ENCODE assay signal across 7 mouse cellular contexts in genomic region chr2:10374207-10375023, GRCm38 (mm10). TPM values are rescaled to one million over a fixed set of nuclear protein-coding genes. Genes with fewer than 3 reads are reported as not detected.
DNase-seq lines count a peak whose midpoint lies in the region; ATAC-seq lines count a peak whose summit lies in the region.

No protein-coding gene starts in this region.

- peak; percentile 21 for DNase-seq in ovary, postnatal 14 days (ENCODE audit: low spot score)
- DNase-seq in ovary, adult 18-20 months (ENCODE audit: low spot score) = no peak
- DNase-seq in kidney, postnatal 14 days = peak; percentile 41

- peak; percentile 23 for ATAC-seq in common myeloid progenitor, adult 5-6 weeks (replicated peaks; ENCODE audit: low read depth, poor library complexity, severe bottlenecking)
- ATAC-seq in granulocyte monocyte progenitor cell, adult 5-6 weeks (replicated peaks; ENCODE audit: poor library complexity, severe bottlenecking) = peak; percentile 28
- ATAC-seq in stomach, embryonic 15.5 days (ENCODE audit: insufficient read depth, low FRiP score, low read depth) = peak; percentile 45; the same call in 1 of the 2 replicates

- no peak overlapping the region for H3K27ac ChIP-seq in stomach, embryonic 15.5 days

- under 1% methylated on average over 34 of the region's 34 CpGs for WGBS in stomach, embryonic 15.5 days

- H3K36me3 ChIP-seq in megakaryocyte, embryonic 14.5 days (replicated peaks; ENCODE audit: low read length) = no peaks in the 10 kb centered on the region
- H3K36me3 ChIP-seq in stomach, embryonic 15.5 days = no peaks in the 10 kb centered on the region

- peak overlapping the region; percentile 7; the same call in 1 of the 2 replicates for H3K9ac ChIP-seq in stomach, embryonic 15.5 days

- peak overlapping the region; percentile 93 for H3K4me3 ChIP-seq in megakaryocyte, embryonic 14.5 days (replicated peaks)
- H3K4me3 ChIP-seq in stomach, embryonic 15.5 days (replicated peaks) = peak overlapping the region; percentile 56

- peak overlapping the region; percentile 98 for H3K4me2 ChIP-seq in stomach, embryonic 15.5 days

- peaks cover 71% of the 10 kb centered on the region for H3K27me3 ChIP-seq in megakaryocyte, embryonic 14.5 days (replicated peaks)
- peaks cover 35% of the 10 kb centered on the region for H3K27me3 ChIP-seq in stomach, embryonic 15.5 days (replicated peaks)

- peaks cover 19% of the 10 kb centered on the region for H3K9me3 ChIP-seq in megakaryocyte, embryonic 14.5 days
- no peaks in the 10 kb centered on the region for H3K9me3 ChIP-seq in stomach, embryonic 15.5 days

- H3K4me1 ChIP-seq in megakaryocyte, embryonic 14.5 days = peaks cover 50% of the 10 kb centered on the region
- peaks cover 21% of the 10 kb centered on the region for H3K4me1 ChIP-seq in stomach, embryonic 15.5 days

RNA-seq across cellular contexts. Expression of gene Sfmbt2, which starts 4.1 kb away (rescaled TPM):
- 0.78 and 2.4 TPM in 2 replicates for total RNA-seq in common myeloid progenitor, adult 5-6 weeks (2017)
- 1.7 and 2.0 TPM in 2 replicates for total RNA-seq in granulocyte monocyte progenitor cell, adult 5-6 weeks (2014; fragmentation: Nextera tagmentation)
- total RNA-seq in granulocyte monocyte progenitor cell, adult 5-6 weeks (2017) = 0.78 and 2.2 TPM in 2 replicates
- 0.21 TPM in 1 of 2 replicates, not detected in the other for polyA plus RNA-seq in megakaryocyte, embryonic 14.5 days (2012; ENCODE audit: insufficient read depth, low replicate concordance)
- polyA plus RNA-seq in stomach, embryonic 15.5 days (2015; fragmentation: Nextera tagmentation; extraction: Ambion mirVana) = 3.0 TPM in 2 replicates
